Mouse (Mus musculus) intestine, embryonic 16.5 days (tissue): ENCODE results near the gene Rsbn1l. TPM values are rescaled to one million over a fixed set of nuclear protein-coding genes. Genes with fewer than 3 reads are reported as not detected.

Source experiments
- polyA plus RNA-seq: library from polyadenylated mRNA; unstranded; fragments of >200 nt; fragmentation: Nextera tagmentation; extraction: Ambion mirVana; gene quantifications from 2 replicates; pipeline ENCODE4 v1.2.1, GENCODE M21; 2015

Rsbn1l gene
- polyA plus RNA-seq, 1 experiment from 2014 or later = 3.0 TPM

Other genes with a start within 250 kb of the Rsbn1l start
- gene Phtf2, start 74.3 kb downstream of the Rsbn1l start, polyA plus RNA-seq = 6.1 and 6.4 TPM in 2 replicates
- 52.8 and 55.4 TPM in 2 replicates for gene Tmem60, start 74.2 kb downstream of the Rsbn1l start, polyA plus RNA-seq
- 10.6 and 12.1 TPM in 2 replicates for gene Ptpn12, start 99.5 kb upstream of the Rsbn1l start, polyA plus RNA-seq
- 2.0 TPM in 2 replicates for gene Gsap, start 229.9 kb upstream of the Rsbn1l start, polyA plus RNA-seq